Mouse (Mus musculus): ENCODE results near the gene Ptprm.

Ptprm gene

DNA sequence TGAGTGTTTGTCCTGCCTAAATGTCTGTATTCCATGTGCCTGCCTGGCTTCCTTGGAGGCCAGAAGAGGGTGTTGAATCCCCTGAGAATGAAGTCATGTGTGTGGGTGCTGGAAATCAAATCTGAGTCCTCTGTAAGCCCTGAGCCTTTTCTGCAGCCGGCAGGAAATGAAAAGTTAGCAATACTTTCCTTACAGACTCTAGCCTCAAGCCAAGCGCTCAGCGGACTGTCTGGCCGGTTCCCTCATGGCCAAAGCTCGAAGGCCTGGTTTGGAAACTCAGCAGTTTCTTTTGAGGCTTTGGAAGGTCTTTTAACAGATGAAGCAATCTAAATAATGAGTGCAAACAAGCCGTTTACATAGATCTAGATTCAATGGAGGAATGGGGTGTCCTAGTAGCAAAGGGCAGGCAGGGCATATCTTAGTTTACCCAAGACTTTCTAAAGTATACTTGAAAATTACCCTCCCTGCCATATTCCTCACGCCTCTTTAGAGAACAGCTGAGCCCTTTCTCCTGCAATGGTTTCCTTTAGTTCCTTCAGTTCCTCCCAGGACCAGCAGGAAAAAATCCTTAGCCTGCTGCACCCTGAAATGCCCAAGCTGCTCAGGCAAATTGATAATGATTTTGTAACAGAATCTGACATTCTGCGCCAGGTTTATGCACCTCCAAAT, 144.4 kb downstream of the Ptprm start:
- DNase-seq = no peak

DNA sequence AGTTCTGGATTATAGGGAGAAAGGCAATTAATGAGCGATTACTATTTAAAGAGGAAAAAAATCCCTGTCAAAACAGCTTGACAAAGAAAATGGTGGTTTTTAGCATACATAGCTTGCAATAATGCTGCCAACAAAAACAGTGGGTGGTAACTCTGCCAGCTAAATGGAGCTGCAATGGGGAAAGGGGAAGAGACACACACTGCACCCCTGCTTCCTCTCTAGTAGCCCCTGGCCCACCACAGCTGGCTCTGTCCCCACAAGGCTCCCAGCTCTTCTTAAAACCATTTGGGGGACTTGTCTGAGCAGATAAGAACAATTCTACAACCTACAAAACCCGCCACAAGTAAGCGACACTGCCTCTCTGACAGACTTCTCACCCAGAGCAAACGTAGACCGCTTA, 145.7 kb downstream of the Ptprm start:
- DNase-seq = no peak

DNA sequence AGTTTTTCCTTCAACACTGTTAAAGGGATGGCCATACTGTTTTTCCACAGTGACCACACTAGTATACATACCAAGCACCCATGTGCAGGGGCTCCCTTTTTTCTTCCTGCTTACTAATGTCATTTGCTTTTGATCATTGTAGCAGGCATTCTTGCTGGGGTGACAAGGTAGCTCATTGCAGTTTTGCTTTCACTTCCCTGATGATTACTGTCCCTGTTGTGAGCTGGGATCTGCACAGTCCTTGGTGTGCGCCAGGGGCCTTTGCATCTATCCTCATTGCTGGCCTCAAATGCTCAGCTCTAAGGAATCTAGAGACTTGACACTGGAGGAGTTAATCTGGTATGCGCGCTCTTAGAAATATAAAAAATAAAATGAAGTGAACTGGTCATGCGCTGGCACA, 147.3 kb downstream of the Ptprm start:
- no peak for DNase-seq

DNA sequence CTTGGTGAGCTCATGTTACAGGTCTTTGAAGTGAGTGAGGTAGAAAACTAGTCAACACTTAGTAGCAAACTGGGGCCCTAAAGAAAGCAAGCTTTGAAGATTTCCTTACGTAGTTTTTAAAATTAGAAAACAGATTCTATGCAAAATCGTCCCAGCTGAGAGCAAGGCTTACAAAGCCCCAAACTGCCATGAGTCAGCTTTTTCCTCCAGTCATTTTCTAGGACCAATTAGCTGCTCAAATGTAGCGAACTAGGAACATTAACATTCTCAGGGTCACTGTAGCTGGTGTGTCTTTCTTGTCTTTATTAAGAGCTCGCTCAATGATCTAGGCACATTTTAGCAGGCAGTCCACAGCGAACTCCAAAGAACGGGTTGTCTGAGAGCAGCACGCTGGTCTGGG, 153.1 kb downstream of the Ptprm start:
- DNase-seq = no peak

DNA sequence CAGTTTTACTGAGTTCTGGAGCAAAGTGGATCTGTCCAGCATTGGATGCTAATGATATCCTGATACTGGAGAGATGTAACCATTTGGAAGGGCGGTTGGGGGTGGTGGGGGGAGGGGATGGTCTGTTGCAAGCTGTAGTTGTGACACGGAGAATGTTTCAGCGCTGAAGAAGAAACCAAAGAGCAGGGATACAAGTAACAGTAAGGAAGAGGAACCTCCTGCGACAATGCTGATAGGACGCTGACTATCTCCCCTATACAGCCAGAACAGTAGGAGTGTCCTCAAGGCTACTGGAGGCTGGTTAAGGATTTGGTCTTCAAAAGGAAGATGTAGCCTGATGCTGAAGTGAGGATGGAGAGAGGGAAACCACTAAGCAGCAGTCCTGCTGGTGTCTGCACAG, 160.5 kb downstream of the Ptprm start:
- DNase-seq = no peak

DNA sequence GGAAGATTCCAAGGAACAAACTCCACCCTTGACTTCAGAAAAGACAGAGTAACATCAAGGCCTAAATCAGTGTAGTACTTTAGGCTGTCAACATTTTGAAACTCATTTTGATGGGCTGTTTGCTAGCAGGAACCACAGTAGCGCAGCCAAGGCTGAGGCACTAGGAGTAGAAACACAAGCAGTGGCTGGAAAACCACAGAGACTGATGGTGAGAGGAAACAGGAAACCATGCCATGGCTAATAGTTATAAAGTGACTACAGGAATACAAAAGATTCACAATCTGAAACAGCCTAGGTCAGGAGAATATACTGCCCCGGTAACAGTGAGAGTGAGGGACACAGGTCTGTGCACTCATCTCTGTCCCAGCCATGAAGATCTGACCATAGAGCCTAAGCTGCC, 165.7 kb downstream of the Ptprm start:
- DNase-seq = no peak

DNA sequence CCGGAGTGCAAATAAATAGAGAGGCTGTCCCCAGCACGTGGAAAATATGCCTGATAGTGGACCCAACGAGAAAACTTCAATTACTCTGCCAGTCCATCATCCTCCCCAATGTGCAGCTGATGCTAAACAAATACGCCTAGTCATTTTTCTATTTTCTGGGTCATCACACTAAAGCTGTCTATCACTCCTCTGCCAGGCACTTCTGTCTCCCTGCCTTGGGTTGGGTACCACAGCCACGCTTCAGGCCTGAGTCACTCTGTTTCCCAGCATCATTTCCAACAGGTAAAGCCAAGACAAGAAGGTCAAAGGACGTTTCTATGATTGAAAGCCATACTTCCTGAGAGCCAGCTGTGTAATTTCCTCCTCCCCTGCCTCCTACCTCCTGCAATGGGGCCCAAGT, 167.4 kb downstream of the Ptprm start:
- no peak for DNase-seq

DNA sequence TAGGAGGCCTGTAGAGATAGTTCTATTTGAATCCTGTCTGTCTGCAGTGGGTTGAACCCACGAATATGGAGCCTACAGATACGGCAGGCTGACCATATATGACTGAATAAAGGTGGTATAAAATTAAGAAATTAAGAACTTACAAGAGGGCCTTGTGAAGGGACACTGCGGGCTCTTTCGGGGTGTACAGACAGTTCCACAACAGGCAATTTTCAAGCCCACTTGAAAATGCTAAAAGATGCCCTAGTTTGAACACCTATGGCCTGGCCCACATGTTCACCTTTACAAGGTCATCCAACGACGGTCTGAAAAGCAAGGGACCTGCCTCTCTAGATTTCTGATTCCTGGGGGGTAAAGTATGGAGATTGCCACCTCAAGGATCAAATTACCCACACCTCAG, 168.3 kb downstream of the Ptprm start:
- no peak for DNase-seq

DNA sequence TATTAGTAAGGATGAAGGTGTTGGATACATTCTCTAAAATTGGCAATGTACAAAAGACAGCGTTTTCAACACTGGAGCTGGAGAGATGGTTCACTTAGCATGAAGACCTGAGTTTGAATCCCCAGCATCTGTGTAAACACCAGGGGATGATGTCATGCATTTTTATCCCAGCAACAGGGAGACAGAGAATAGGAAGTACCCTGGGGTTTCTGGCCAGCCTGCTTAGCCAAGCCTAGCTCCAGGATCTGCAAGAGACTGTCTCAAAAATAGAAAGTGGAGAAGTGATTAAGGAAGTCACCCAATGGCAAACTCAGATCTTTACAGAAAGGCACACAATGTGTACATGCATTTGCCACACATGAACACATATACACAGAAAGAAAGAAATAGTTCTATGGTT, 174.8 kb downstream of the Ptprm start:
- DNase-seq = no peak

DNA sequence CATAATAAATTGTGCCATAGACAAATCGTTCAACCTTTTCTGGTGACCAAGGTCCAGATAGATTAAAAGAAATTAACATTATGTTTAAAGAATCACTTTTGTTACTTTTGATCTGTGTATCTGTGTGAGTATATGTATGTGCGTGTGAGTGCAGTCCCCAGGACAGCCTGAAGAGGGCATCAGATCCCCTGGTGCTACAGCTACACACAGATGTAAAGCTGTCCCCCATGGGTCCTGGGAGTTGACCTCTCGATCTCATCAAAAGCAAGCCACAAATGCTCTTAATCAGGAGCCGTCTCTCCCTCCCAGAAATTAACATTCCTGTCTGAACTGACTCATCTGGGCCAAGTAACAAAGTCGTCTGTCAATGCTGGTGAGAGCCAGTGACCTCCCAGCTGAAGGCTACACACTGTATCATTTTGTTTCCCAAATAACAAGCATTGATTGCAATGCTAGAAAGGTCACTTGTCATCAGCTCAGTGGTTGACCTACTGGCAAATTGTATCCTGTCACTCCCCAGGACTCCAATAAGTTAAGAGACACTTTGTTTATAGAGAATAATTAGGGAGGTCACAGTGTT, 175.5 kb downstream of the Ptprm start:
- DNase-seq = no peak

DNA sequence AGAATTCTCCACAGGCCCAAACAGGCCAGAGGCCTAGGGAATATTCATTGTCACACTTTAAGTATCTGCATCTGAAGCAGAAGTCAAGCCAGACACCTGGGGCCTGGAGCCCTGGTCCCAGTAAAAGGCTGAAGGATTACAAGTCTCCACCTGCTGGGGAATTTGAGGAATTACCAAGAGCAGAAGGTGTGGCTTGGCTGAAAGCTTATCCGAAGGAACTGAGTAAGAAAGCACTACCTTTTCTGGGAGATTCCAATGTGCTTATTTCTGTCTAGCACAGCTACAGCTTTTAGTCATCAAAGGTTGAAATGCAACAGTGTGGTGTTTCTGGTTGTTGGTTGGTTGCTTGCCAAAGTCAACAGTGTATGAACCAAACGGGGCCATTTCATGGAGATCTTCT, 178.4 kb downstream of the Ptprm start:
- no peak for DNase-seq

DNA sequence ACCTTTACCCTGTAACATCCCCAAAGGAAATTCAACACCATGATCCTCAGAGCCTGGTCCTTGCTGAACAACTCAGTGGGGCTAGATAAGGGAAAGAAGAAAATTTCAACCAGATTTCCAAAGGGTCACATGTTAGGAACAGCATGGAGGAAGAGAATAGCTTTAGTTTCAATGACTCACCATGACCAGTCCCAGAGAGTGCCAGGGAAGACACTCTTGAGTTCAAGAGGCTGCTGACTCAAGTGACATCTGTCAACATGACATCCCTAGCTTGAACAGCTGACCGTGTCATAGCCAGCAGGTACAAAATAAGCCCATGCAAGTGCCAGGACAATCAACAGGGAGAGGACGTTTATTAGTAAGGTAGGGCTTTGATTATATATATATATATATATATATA, 182.9 kb downstream of the Ptprm start:
- DNase-seq = no peak

DNA sequence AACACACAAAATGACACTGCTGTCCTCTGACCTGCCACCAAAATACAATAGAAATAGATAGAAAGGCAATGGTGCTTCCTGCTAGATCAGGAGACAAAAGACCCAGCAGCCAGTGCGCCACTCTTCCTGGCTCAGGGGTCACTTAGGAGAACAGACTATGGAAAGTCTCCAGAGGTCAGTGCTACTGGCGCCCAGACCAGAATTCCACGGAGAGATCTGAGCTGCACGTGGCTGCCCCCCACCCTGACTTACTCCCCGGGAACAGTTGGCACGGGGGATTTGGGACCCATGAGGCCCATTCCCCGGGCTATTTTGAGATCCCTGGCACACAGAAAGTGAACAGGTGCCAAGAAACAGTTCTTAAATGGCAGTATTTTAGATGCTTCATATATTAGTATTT, 183.6 kb downstream of the Ptprm start:
- no peak for DNase-seq

DNA sequence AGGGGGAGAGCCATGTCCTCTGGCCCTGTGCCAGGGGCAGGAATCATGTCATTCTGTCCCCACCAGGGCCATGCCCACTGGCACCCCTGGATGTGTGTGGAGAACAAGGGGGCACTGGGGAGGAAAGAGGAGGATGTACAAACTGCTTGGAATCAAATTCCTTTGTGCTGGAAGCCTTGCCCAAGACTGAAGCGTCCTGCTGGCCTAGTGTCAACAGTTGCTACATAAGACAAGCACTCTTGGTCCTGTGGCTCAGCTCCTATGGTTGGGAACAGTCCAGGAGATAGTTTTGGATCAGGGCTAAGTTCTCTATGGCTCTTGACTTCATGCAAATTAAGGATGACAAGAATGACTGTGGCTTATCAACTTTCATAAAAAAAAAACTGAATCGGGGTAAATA, 188.4 kb downstream of the Ptprm start:
- DNase-seq = no peak

DNA sequence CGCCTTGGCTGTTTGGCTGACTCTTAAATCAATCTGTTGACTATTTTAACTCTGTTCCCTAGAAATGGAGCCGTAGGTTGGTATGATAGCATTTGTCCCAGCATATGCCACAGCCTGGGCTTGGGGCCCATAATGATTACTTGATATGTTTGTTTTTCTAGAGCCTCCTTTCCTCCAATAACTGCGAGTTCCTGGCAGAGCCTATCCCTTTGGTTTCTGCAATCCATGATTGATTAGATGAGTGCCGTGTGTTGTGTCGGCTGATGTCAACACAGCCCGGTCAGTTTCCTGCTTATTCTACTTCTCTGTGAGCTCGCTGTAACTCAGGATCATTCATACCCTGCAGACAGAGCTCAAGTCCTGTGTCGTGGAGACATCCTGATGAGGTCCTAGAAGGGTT, 194.6 kb downstream of the Ptprm start:
- no peak for DNase-seq

DNA sequence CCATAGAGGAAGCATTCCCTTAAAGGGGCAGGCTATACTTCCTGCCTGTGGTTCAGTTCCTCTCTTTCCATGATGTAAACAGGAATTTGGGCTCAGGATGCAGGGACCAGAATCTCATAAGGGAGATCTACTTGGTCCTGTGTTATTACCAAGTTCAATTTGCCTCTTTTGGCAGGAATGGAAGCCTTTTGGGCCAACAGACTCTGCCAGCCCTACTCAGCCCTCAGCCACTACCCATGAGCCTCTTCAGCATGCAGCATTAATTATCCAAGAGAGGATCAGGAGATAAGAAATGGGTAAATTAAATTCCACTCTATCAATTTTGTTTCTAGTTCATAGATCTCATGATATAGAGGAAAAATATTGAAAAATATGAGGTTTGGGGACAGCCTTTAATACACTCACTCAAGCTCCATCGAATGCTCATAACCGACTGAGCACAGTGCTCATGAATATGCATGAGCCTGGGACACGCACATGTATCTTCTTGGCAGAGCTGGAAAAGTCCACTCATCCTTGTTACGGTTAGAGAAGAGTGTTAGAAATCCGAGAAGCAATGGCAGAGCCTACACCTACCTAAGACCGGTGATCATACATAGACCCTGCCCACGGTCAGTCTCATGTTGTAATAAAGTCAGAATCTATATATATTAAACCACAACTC, 197.0 kb downstream of the Ptprm start:
- DNase-seq = no peak

DNA sequence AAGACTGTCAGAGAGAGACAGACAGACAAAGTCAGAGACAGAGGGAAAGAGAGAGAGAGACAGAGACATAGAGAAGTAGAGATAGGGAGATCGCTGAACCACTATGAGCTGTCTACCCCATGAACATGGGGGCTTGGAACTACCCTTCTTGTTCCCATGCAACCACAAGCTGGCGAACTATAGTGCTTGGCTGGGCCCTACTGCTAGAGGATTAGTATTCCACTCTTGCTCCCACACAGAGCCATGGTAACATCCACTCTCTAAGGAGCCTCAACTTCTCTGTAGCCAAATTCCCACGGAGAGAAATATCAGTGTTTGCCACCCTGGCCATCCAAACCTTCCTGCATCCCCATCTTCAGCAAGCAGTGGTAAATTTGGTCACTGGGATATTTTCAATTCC, 202.0 kb downstream of the Ptprm start:
- no peak for DNase-seq

DNA sequence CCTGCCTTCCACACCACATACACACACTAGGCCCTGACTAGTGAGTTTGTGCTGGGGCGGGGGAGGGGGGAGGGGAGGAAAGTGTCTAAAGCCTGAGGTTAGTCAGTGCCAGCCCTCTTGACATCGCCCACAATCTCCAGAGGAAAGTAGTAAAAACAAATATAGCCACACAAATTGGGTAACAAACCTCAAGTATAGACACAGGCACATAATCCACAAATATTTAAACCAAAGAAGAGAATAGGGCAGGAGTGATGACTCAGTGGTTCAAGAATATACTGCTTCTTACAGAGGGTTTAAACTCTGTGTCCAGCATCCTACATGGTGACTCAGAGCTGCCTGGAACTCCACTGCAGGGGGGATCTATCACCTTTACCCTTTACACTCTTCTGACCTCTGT, 203.8 kb downstream of the Ptprm start:
- DNase-seq = no peak

DNA sequence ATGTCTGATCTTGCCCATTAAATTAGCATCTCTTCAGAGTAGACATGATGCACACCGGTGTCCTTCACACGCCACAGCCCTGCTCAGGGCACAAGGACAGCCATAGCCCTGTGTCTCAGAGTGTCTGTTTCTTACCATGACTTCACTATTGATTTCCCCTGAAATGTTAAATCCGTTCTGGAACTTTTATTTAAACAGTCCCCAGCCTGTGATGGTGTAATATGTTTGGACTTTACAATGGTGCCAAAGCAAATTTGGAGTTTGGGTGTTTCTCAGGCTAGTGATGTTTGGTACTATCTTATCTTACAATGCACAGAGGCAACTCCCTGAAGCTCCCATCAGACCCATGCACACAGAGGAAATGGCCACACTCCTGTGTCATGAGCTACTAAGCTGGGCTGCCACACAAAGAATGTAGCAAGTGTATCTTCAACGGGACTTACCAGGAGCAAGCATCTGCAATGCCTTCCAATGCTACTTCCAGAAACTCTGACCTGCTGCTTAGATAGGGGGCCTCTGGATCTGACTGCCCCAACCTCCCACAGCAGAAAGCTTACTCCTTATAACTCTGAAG, 212.0 kb downstream of the Ptprm start:
- DNase-seq = no peak

DNA sequence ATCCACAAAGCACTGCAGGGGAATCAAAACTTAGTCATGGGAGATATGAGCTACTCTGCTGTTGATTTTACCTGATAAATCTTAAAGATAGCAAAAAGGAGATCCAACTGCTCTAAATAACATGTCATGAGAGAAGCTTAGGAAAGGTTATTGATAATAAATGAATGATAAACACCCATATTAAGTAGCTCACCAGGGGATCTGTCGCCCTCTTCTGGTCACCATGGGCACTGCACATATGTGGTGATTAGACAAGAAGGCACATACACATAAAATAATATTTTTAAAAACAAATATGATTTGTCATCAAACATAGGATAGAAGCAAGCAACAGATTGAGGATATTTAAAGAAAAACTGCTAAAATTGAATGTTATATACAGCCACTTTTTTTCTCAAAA, 213.8 kb downstream of the Ptprm start:
- no peak for DNase-seq

DNA sequence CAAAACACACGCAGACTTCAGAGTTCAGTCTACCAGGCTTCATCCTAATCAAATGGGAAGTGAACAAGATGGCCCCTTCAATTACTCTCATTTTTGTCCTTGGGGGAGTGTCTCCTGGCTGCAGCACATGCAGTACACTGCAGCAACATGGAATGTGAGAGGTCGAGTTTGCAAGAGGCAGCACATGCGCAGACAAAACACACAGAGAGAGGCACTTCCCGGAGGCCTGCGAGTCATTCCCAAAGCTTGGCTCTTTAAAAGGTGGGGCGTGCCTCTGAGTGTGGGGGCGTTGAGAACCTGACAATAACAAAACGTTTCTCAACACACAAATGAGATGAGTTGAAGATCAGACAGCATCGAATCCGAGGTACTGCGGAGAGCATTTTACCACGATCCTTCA, 215.3 kb downstream of the Ptprm start:
- no peak for DNase-seq

DNA sequence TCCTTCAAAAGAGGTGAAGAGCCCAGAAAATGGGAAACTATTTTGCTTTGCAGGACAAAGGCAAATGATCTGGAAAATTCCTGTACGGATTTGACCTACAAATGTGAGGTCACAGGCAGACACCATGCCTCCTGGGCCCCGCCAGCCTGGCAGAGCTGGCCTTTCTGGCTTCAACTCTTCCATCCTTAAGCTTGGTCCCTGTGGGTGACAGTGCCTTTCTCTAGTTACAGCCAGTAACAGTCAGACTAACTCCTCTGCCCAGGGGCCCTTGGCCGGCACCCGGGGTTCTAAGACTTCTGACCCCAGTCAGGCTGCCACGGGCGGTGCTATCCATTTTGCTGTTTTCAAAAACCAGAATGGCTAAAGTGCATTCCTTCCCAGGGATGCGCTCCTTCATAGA, 217.4 kb downstream of the Ptprm start:
- no peak for DNase-seq

DNA sequence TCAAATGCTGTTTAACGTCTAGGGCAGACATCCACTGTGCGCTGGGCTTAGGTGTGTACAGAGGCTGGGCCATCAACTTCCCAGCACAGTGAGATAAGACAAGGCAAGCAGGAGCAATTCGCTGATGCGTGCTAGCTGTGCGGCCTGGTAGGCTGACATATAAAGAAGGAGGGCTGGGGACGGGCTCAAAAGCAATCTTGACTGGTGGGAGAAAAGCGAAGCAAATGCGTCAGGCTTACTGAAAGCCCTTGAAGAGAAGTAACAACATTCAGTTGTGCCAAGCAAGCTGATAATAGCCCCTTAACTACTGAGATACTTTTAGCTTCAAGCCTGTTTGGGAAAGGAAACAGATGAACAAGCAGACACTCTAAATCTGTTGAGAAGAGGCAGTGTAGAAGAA, 217.8 kb downstream of the Ptprm start:
- DNase-seq = no peak

DNA sequence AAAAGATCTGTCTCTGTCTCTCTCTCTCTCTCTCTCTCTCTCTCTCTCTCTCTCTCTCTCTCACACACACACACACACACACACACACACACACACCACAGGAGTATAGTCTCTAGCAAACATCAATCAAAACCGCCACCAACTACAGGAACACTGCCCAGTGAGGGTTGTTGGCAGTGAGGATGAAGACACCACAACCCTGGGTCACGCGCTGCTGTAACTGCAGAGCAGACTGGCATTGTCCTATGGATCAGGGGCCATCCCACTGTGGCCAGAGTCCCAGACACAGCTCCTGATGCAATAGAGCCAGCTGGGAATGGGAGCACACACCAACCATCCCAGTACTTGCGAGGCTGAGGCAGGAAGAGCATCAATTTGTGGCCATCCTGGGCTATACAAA, 220.0 kb downstream of the Ptprm start:
- no peak for DNase-seq
